Mouse (Mus musculus) ZHBTc4 (cell line): ENCODE measurements around the gene Eif4g3.

Source experiments
- DNase-seq: peaks from one replicate; pipeline ENCODE4 v3.0.0-alpha.2; 2011; ENCODE audit warnings: low read depth, low spot score

The Eif4g3 gene

GRCm38 (mm10) chr4:138100456-138100855, 107.6 kb downstream of the Eif4g3 start:
- DNase-seq = no peak

- DNase-seq = no peak
Measured at GRCm38 (mm10) chr4:138101795-138102194, 109.0 kb downstream of the Eif4g3 start.

- DNase-seq = no peak
Measured at GRCm38 (mm10) chr4:138102413-138102812, 109.6 kb downstream of the Eif4g3 start.

- no peak for DNase-seq
Measured at GRCm38 (mm10) chr4:138104967-138105366, 112.1 kb downstream of the Eif4g3 start.

- peak; percentile 84 for DNase-seq
Measured at GRCm38 (mm10) chr4:138107441-138108409, 114.9 kb downstream of the Eif4g3 start.

- no peak for DNase-seq
Measured at GRCm38 (mm10) chr4:138108541-138108940, 115.7 kb downstream of the Eif4g3 start.

- DNase-seq = no peak
Measured at GRCm38 (mm10) chr4:138109332-138109731, 116.5 kb downstream of the Eif4g3 start.

- DNase-seq = no peak
Measured at GRCm38 (mm10) chr4:138111858-138112257, 119.0 kb downstream of the Eif4g3 start.

- peak; percentile 87 for DNase-seq
Measured at GRCm38 (mm10) chr4:138119740-138120139, 126.9 kb downstream of the Eif4g3 start.

GRCm38 (mm10) chr4:138124046-138124445, 131.2 kb downstream of the Eif4g3 start:
- no peak for DNase-seq

- DNase-seq = no peak
Measured at GRCm38 (mm10) chr4:138127371-138127770, 134.5 kb downstream of the Eif4g3 start.

- no peak for DNase-seq
Measured at GRCm38 (mm10) chr4:138127781-138128180, 135.0 kb downstream of the Eif4g3 start.

- no peak for DNase-seq
Measured at GRCm38 (mm10) chr4:138130149-138130548, 137.3 kb downstream of the Eif4g3 start.

- no peak for DNase-seq
Measured at GRCm38 (mm10) chr4:138131226-138131625, 138.4 kb downstream of the Eif4g3 start.

- no peak for DNase-seq
Measured at GRCm38 (mm10) chr4:138131716-138132115, 138.9 kb downstream of the Eif4g3 start.

- no peak for DNase-seq
Measured at GRCm38 (mm10) chr4:138133360-138133759, 140.5 kb downstream of the Eif4g3 start.

- DNase-seq = no peak
Measured at GRCm38 (mm10) chr4:138137336-138137735, 144.5 kb downstream of the Eif4g3 start.

GRCm38 (mm10) chr4:138137804-138138203, 145.0 kb downstream of the Eif4g3 start:
- no peak for DNase-seq

GRCm38 (mm10) chr4:138138219-138138618, 145.4 kb downstream of the Eif4g3 start:
- DNase-seq = no peak

- DNase-seq = no peak
Measured at GRCm38 (mm10) chr4:138141358-138141757, 148.5 kb downstream of the Eif4g3 start.

- no peak for DNase-seq
Measured at GRCm38 (mm10) chr4:138147176-138147575, 154.4 kb downstream of the Eif4g3 start.

GRCm38 (mm10) chr4:138149977-138150376, 157.2 kb downstream of the Eif4g3 start:
- DNase-seq = no peak

GRCm38 (mm10) chr4:138151226-138151625, 158.4 kb downstream of the Eif4g3 start:
- DNase-seq = no peak
